Mouse (Mus musculus): ENCODE results near the gene Kif26b.

DNA sequence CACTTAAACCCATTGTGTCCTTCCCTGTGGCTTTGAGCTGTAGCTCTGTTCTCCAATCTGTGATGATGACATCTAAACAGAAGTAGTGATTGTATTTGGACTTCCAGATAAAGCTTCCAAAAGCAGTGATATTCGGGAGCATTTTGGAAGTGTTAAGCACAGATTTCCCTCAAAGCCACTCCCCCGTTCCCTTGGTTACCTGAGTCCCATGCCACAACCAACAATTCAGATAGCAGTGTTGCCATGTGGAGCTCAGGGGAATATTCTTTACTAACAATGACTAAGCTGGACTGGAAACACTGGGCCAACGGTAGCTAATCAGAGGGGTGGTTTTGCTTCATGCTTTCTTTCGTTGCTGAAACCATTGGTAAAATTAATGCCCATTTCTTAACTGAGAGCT, 300.5 kb downstream of the Kif26b start:
- TF ChIP-seq CTCF (IDR thresholded peaks at IDR 0.05; ENCODE audit: control insufficient read depth, insufficient read depth, low read length) (no peak), POLR2A (IDR thresholded peaks at IDR 0.05; ENCODE audit: borderline replicate concordance, control insufficient read depth, low read depth, low read length) (no peak)
